Mouse (Mus musculus) adrenal gland, postnatal 36 days (tissue): ENCODE data around the gene Mex3a. TPM values are rescaled to one million over a fixed set of nuclear protein-coding genes. Genes with fewer than 3 reads are reported as not detected.

Experiments
- DNase-seq, 2 experiments: peaks; one replicate each; pipeline ENCODE4 v3.0.0; 2021; ENCODE audit warnings: mixed read lengths in 1 of 2
- long read RNA-seq, 2 experiments: library from polyadenylated mRNA; stranded (forward); transcript quantifications; one replicate each; pipeline ENCODE4 v2.0.0; 2021; ENCODE audit warnings: borderline sequencing depth in 2 of 2
- total RNA-seq, 2 experiments: library from RNA; stranded (reverse); gene quantifications; 2 replicates each; pipeline ENCODE4 v1.2.3; 2021

Mex3a gene
- total RNA-seq, result 1 to 10 TPM; 3.1 to 4.3 TPM
- long read RNA-seq, experiment 1, result 0 reads
- long read RNA-seq, experiment 2, result 0 reads

DNA sequence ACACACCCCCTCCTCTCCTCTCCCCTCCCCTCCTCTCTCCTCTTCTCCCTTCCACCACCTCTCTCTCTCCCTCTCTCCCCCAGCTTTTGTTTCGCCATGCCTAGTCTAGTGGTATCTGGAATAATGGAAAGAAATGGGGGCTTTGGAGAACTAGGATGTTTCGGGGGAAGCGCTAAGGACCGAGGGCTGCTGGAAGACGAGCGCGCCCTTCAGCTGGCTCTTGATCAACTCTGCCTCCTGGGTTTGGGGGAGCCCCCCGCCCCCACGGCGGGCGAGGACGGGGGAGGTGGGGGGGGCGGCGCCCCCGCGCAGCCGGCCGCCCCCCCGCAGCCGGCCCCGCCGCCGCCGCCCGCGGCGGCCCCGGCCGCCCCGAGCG is at the start of gene Mex3a:
Gene Mex3a, plus strand, starts transcription at position 97 of the 376 bp plus-strand sequence.
- DNase-seq, result no peak

DNA sequence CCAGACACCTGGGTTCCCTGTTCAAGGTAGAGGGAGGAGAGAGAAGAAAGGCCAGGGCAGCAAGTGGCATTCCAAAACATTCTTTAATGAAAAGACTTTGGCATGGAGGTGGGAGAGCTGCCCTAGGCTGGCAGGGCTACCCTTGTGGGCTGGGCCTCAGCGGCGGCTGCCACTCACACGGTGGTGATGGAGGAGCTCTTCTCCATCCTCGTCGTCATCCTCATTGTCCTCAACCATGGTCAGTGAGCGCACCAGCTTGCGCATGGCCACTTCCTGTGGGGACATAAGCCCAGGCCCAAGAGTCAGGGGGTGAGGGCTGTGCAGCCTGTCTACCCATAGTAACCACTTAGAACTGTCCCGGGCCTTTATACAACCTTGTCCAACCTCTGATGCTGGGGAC is 49.1 kb upstream of the Mex3a start:
- DNase-seq, result no peak

DNA sequence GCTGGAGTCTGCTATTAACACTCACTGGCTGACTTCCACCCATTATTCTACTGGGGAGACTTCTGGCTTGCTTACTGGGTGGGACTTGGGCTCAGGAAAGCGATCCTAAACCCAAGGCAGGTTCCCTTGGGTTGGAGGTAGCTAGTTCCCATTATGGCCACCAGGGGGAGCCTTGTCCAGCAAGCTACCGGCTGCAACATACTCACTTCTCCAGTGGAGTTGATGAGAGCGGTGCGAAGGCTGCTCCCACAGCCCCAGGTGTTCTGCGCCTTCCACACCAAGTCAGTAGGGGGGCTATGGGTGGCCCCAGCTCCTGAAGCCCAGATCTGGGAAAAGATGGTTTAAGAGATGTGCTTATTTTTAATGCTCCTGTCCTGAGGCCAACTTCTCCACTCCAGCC is 48.6 kb upstream of the Mex3a start:
- peak; percentile 80 to 85 for DNase-seq

DNA sequence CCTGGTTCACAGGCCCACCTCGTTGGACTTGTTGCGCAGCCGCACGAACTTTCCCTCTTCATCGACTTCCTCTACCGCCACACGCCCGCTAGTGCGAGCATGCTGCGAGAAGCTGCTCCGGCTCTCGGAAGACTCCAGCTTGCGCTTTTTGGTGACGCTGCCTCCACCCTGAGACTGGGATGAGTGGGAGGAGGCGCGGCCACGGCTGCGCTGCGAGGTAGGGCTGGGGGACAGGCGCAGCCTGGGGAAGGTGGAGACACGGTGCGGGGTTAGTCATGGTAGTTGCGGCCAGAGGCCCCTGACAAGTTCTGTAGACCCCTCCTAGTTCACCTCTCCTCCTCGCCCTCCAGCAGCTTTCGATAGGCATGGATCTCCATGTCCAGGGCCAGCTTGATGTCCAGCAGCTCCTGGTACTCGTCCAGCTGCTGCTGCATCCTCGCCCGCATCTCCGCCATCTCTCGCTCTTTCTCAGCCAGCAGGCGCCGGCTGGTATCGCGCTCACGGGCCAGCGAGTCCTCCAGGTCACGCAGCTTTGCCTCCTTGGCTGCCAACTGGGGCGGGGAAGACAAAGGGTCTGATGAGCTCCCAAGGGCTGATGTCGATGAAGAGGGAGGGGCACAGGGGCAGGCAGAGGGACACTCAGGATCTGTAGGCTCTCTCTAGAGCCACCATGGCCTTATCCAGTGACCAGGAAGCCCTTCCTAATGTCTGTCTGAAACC is 47.4 kb upstream of the Mex3a start:
- DNase-seq, result no peak

DNA sequence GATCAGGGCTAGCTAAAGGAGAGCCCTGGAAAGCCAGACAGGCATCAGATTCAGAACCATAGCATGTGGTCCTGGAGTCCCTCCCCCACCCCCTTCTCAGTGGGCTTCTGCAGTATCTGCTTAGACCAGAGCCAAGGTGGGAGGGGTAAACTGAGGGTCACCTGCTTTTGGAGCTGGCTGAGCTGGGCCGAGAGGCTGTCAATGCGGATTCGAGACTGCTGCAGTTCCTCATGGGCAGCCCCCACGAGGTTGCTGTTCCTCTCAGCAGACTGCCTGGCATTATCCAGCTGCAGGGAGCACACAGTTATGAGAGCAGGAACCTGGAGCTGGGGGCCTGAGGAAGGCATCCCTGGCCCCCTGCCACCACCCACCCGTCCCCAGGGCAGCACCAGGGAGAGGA is 46.2 kb upstream of the Mex3a start:
- no peak for DNase-seq

DNA sequence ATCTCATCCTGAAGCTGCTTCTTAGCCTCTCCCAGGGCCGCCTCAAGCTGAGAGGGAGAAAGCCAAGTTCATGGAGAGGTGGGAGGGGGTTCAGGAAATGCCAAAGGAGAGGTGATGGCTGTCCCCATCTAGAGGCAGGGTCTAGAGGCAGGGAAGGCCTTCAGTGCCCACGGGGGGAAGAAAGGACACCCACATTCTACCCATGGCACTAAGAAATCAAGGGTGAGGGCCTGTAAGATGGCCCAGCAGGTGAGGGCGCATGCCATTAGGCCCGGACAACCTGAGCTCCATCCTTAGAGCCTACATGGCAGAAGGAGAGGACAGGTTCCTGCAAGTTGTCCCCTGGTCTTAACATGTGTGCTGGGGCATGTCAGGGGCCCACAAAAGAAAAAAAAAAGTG is 45.3 kb upstream of the Mex3a start:
- no peak for DNase-seq

DNA sequence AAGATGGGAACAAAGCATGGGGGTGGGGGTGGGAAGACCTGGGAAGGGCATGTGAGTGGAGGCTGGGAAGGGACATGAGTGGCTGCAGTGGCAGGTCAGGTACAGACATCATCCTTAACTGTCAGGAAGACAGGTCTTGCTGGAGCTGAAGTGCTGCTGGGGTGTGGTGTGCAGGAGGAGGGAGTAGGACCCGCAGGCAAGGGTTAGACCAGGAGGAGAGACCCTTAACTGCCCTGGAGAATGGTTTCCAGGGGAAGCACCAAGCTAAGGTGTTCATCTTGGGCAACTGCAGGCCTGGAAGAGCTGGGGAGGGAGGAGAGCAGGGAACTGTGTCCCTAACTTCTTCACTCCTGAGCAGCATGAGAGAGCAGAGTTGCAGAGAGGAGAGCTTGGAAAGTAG is 44.8 kb upstream of the Mex3a start:
- no peak for DNase-seq

DNA sequence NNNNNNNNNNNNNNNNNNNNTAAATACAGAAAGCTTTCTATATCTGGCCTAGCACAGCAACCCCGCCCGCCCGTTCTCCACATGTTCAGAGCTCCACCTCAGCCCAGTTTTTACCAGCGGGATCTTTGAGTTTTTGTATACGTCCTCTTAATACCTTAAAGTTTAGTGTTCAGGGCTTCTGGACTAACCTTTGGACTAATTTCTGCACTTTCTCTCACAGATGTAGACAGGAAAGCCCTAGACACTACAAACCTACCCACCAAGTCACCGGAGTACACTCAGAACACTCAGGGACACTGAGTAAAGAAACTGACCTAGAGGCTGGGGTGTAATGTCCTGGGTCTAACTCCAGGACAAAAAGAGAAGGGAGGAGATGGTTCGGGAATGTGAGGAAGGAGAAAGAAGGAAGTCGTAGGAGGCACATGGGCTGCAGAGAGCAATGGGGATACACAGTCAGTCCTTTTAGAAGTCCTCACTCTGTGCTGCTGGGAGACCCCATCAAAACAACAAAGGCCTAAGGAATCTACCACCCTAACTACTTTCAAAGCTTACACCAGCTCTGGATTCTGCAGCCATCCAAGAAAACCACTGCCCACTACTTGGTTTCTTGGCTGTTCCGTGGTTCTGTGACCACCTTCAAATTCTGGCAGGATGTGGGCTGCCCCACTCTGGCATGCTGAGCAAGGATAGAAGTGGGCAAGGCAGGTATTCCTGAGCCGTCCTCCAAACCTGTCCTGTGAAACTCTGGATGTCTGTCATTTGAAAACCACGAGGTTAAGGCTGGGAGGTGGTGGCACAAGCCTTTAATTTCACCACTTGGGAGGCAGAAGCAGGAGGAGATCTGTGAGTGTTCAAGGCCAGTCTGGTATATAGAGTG is 38.3 kb upstream of the Mex3a start:
- DNase-seq, result no peak

DNA sequence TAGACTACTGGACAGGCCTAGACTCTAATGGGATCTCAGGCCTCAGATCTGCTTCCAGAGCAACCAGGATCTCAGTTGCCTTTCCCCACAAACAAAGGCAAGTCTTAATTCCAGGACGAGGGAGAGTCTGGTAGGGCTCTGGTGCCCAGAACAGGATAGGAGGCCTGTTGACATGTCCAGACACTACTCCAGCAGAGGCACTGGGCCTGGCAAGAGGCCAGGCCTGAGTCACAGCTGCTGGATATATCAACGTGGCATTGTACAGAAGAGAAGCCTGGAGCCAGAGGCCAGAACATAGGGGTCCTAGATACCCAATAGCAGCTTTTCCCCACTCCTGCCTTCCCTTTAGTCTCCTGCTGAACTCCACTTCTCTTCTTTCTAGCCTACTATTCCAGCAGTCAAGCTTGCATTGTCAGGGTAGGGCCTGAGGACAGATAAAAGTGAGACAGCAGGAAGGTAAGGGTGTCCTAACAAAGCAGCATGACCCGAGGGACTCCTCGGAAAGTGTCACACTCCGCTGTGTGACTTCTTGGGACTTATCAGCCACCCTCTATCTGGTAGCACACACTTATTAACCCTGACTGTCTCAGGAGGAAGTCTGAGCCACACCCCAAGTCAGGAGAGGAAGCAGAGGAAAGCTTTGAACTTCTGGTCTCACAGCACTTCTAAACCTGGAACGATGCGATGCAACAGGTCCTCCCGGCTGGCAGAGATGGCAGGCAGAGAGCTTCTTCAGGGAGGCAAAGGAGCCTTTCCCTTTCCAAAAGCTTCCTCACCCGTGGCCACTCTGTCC is 37.2 kb upstream of the Mex3a start:
- DNase-seq, result peak; percentile 89 to 90

DNA sequence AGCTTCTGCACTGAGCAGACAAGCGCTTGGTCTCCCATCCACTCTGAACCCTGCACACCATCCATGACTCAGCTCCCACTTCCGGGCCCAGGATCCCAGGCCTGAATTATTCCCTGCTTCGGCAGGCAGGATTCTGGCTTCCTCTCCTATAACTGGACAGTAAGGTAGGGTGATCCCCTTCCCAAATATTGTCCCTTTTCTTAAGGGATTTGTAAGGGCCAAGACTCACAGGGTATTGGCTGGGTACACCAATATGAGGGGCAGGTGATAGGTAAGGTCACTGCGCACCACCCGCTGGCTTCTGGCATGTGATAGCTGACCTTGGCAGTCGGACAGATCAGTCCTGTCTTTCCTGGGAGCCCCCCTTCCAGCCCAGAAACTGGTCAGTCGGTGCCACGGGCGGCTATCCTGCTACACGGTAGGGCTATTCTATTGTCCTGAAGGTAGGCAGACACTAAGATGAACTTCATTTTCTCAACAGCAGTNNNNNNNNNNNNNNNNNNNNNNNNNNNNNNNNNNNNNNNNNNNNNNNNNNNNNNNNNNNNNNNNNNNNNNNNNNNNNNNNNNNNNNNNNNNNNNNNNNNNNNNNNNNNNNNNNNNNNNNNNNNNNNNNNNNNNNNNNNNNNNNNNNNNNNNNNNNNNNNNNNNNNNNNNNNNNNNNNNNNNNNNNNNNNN is 36.3 kb upstream of the Mex3a start:
- DNase-seq, result peak; percentile 65 to 68

DNA sequence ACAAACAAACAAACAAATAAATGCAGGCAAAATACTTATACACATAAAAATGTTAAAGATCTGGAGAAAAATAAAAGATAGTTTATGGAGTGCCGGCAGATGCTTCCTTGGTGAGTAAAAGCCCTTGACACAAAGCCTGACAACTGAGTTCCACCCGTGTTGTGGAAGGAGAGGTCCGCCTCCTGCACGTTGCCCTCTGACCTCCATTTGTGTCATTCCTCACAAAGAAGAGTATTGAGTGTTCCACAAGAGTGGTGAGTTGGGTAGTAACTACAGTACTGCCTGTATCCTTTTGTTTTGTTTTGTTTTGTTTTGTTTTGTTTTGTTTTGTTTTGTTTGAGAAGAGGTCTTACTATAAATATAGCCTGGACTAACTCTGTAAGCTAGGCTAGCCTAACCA is 32.6 kb upstream of the Mex3a start:
- DNase-seq, result no peak

DNA sequence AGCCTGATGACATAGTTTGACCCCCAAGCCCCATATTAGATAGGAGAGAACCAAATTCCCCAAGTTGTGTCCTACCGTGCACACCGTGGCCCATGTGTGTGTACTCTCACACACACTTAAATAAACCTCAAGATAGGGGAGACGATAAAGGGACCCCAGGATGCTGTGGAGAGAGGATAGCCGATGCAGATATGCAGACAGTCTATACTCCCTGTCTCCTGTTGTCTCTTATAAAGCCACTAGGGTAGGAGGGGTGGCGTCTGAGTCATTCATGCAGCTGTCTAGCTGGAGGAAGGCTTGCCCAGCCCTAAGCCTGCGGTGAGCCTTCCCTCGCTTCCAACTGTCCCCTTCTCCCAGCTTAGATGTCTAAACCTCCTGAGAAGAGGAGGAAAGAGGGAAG is 32.1 kb upstream of the Mex3a start:
- no peak for DNase-seq

DNA sequence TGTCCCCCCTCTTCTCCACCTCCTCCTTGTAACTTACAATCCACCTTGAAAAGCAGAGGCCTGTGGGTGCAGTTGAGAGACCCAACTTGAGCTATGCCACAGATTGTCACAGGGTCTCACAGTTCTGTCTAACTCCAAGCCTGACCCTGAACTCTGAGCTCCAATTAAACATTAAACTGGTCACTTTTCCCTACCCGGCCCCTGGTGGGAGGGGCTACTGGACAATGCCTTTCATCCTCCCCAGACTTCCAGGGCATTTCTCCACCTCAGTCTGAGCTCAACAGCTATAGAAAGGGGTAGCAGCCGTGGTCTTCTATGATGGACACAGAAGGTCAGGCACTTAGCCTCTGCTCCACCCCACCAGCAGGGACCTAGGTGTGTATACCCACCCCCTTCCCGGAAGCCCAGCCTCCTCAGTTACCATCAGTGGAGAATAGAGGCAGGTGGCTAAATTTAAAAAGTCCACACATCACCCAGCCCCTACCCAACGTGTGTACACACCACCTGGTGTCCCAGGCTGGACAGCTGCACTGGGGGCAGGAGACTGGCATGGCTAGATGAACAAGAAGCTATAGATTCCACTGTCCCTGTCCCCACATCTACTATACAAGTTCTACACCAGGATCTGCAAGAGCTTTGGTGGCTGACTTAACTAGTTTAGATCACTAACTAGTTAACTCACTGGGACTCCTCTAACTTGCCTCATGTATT is 31.4 kb upstream of the Mex3a start:
- DNase-seq, result no peak

DNA sequence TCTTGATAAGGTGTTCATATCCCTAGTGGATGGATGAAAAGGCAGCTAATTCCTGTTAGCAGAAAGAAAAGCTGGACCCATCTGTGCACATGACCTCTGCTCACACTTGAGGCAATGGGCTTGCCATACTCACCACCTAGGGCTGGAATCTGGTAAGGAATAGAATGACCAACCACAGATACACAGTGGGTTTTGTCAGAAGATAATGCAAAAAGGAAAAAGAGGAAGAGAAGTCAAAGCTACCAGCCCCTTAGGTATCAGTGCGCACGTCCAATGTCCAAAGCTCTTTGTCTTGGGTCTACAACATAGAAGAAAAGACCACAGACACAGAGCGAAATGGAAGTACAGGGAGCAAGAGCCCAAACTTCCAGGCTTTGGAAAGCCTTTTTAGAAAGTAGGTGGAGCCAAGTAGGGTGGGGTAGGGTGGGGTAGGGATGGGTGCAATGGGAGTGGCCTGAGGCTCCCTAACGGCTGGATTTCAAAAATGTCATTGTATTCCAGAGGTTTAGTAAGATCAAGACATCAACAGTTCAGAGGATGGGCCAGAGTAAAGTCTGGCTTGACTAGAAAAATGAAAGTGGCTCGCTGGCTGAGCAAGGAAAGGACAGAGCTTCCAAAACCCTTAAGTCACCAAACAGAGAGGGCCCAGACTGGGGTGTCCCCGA is 30.7 kb upstream of the Mex3a start:
- no peak for DNase-seq

DNA sequence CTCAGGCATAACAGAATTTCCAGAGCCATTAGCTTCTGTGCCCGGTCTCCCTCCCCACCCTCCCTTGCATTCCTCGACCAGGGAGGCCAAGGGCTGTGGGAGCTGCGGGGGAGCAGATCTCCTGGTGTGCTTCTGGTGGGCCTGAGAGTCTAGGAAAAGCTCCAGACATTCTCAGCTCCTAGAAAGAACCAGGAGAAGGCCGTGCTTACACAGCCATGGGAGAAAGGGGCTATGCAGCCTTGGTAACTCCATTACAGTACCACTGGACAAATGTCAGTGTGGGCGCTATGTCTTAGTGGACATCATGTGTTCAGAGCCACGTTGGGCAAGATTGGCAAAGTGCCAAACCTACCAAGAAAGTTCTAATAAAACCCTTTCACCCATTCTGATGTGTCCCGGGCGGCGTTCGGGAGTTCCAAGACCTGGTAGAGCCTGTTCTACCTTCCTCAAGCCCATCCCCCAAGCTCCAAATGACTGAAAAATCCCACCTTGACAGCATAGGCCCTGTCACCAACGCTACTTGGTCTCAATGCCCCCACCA is 30.1 kb upstream of the Mex3a start:
- DNase-seq, result peak; percentile 45 to 65

DNA sequence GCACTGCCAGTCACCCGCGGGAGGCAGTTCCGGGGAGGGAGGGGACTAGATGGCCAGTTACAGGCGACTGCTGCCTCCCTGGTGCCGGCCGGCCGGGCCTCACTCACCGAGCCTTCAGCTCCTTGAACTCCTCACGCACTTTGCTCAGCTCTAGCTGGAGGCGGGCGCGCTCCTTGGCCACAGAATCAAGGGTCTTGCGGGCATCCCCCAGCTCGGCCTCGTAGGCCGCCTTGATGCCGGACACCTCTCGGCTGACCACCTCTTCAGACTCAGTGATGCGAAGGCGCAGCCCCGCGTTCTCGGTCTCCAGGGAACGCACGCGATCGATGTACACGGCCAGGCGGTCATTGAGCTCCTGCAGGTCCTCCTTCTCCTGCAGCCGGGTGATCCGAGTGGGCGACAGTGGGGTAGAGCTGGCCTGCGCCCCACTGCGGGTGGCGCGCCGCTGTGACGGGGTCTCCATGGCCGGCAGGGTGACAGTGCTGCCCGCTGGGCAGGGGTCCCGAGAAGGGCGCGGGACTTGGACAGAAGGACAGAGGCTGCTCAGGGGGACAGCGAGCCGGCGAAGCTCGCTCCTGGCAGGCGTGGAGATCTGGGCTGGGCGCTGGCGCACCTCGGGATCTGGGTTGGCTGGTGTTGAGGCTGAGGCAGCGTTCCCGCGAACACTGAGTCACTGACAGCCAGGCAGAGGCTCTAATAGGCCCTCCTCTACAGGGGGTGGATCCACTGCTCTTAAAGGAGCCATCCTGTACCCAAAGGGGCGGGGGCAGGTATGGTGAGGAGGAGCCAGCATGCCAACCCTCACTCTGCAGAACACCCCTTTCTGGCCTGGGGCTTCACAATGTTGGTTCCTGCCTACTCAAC is 29.3 kb upstream of the Mex3a start:
- peak; percentile 95 for DNase-seq

DNA sequence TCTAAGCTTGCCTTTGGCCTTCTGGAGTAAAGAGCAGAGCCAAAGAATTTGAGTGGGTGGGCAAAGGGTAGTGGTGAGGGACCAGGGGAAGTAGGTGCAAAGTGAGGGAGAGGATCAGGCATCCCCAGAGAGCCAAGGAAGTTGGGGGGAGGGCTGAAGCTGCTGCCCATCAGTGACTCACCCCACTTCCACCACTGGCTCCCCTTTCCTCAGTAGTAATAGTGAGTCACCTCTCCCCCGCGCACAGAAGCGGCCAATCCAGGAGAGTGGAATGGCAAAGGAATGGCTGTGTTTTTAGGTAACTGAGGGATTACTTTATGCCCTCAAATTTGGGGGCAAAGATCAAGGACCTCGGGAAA is 28.7 kb upstream of the Mex3a start:
- peak; percentile 85 to 87 for DNase-seq

DNA sequence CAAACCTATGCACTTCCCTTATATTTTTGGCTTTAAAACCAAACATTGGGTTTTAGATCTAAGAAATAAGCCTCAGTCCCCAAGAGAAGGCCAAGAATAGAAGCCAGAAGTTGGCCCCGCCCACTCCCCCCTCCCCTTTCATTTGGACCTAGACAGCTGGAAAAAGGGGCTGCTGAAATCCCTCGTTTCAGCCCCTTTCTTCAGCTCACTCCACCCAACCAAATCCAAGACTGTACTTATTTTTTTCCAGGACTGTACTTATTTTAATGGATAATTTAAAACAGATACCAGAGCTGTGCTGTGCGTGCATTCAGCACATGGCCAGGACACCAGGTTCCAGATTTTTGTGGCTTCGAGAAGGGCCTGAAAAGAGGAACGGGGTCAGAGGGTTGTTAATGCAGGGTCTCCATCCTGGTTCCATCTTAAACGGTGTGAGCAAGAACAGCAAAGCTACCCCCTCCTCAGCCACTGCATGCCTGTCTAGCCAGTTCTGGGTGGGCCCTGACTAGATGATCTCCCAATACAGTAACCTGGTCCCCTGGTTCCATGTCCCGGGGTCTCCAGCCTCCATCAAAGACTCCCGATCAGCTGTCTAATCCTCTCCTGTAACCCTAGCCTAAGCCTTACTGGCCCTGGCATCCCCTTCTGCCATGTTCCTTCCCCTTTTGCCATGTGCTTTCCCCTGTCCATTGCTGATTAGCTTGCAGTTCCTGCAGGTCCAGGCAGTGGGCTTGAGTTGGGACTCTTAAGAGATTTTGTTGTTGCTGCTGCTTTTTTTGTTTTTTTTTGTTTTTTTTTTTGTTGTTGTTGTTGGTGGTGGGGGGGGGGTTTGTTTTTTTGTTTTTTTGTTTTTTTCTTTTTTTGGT is 28.1 kb upstream of the Mex3a start:
- no peak for DNase-seq

DNA sequence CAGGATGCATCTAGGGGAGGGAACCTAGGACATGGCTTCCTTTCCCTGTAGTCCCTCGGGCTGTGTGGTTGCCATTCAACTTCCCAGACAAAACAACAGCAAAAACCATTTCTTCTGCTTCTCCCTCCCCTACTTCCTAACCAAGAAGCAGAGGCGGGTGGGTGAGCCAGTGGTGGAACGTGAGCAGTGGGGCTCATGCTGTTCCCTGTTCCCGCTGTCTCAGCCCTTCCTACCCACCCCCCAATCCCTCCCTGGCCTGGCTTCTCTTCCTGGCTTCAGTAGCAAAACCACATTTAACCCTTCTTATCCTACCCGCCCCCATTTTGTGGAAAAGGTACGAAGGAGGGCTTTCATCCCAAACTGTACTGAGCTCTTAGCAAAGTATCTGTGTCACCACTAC is 27.1 kb upstream of the Mex3a start:
- DNase-seq, result no peak
